ENCODE assay signal across 24 mouse cellular contexts in genomic region chr12:47198609-47199008, GRCm38 (mm10).
"Had no signal": no experiment of that assay in that cellular context is flagged by ENCODE, and none has a peak within 500 bp of the region (broad histone marks: within the 10 kb centered on the region; RNA-seq: fewer than 3 reads in every experiment).

No protein-coding gene starts in this region.

- H3K36me3 ChIP-seq: liver, embryonic 12.5 days; liver, embryonic 15.5 days; lung, embryonic 15.5 days; midbrain, embryonic 10.5 days; midbrain, embryonic 13.5 days; neural tube, embryonic 13.5 days had no signal

- H3K9ac ChIP-seq: liver, embryonic 12.5 days; liver, embryonic 15.5 days; lung, embryonic 15.5 days; midbrain, embryonic 13.5 days; neural tube, embryonic 13.5 days had no signal

- H3K9me3 ChIP-seq: liver, embryonic 12.5 days; liver, embryonic 15.5 days; lung, embryonic 15.5 days; megakaryocyte, embryonic 14.5 days; midbrain, embryonic 10.5 days; midbrain, embryonic 13.5 days; neural tube, embryonic 13.5 days had no signal

- H3K4me3 ChIP-seq: layer of hippocampus, adult 2 months; left cerebral cortex, adult 2 months; liver, embryonic 12.5 days; liver, embryonic 15.5 days; lung, embryonic 15.5 days; megakaryocyte, embryonic 14.5 days; midbrain, embryonic 10.5 days; midbrain, embryonic 13.5 days; myocyte; neural tube, embryonic 13.5 days had no signal

- H3K4me2 ChIP-seq: liver, embryonic 12.5 days; liver, embryonic 15.5 days; lung, embryonic 15.5 days; midbrain, embryonic 13.5 days; neural tube, embryonic 13.5 days had no signal

- H3K4me1 ChIP-seq: liver, embryonic 12.5 days; liver, embryonic 15.5 days; lung, embryonic 15.5 days; megakaryocyte, embryonic 14.5 days; midbrain, embryonic 10.5 days; midbrain, embryonic 13.5 days; neural tube, embryonic 13.5 days had no signal

- H3K27me3 ChIP-seq: liver, embryonic 12.5 days; liver, embryonic 15.5 days; lung, embryonic 15.5 days; megakaryocyte, embryonic 14.5 days; midbrain, embryonic 13.5 days; neural tube, embryonic 13.5 days had no signal

- H3K27ac ChIP-seq: kidney, postnatal 0 days; layer of hippocampus, adult 2 months; left cerebral cortex, adult 2 months; liver, embryonic 12.5 days; liver, embryonic 15.5 days; lung, embryonic 15.5 days; midbrain, embryonic 10.5 days; midbrain, embryonic 13.5 days; neural tube, embryonic 13.5 days; stomach, postnatal 0 days had no signal

- DNase-seq: kidney, adult 2 months; kidney, postnatal 25 days; layer of hippocampus, adult 9-11 months; layer of hippocampus, postnatal 36 days; liver; lung, adult 18-20 months; lung, postnatal 10 days; lung, postnatal 36 days; thymus, adult 2 months; thymus, postnatal 14 days; thymus, postnatal 4 days had no signal

- ATAC-seq: liver, embryonic 12.5 days; midbrain, embryonic 13.5 days; midbrain, embryonic 16.5 days had no signal
